Mouse (Mus musculus) heart, postnatal 0 days (tissue): ENCODE measurements at regions not wholly inside any gene's neighbourhood (a gene's known extent, or its start where the extent isn't known, plus 50 kb on each side); places are given as distances from the start of the nearest gene placed in this dataset.

ENCODE experiments used
- CTCF ChIP-seq: IDR thresholded peaks from 2 replicates; pipeline ENCODE4 v1.5.1; 2016; ENCODE audit warnings: antibody characterized with exemption, control low read depth, low read depth
- EP300 ChIP-seq: IDR thresholded peaks from 2 replicates; pipeline ENCODE4 v1.6.1; 2016; ENCODE audit warnings: antibody characterized with exemption, low read depth

DNA sequence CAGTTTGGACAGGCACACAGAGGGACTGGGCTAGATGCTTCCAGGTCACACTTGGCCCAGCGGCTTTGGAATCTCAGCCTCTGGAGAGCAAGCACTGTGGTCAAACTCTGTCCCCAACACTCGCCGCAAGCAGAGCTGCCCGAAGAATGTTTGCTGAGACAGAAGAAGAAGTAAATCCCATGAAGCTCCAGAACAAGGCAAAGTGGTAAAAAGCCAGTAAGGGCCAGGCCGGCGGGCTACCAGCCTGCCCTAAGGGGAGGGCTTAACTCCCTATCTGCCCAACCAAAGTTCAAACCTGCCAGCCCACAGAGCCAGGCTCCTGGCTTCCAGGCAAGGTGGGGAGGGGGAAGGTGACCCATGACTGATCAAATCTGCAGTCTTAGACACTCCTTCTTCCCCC lies 52.2 kb upstream of the Tln2 start:
- TF ChIP-seq CTCF (no peak), EP300 (no peak)
